Mouse (Mus musculus) forebrain, embryonic 11.5 days (tissue): ENCODE results near the gene Tmem205. TPM values are rescaled to one million over a fixed set of nuclear protein-coding genes. Genes with fewer than 3 reads are reported as not detected.

Experiments
- ATAC-seq: fragments of 200-750 bp; cut with Nextera tagmentation; replicated peaks from 2 replicates; pipeline ENCODE4 v1.8.0; 2017; ENCODE audit warnings: moderate TSS enrichment; ENCODE audit not compliant: low FRiP score
- DNase-seq: peaks from one replicate; pipeline ENCODE4 v3.0.0-alpha.2; 2017; ENCODE audit warnings: low spot score
- H3K27ac ChIP-seq: fragments of 300-500 bp; sonication (generic); 2 replicates; pipeline ENCODE4 v1.5.1; 2014; ENCODE audit warnings: low read depth, low read length
- H3K27me3 ChIP-seq: fragments of 300-500 bp; sonication (generic); 2 replicates; pipeline ENCODE4 v1.6.1; 2014; ENCODE audit warnings: mild to moderate bottlenecking, low read length, mixed read lengths; ENCODE audit not compliant: control insufficient read depth, insufficient read depth
- H3K36me3 ChIP-seq: fragments of 300-500 bp; sonication (generic); 2 replicates; pipeline ENCODE4 v1.6.1; 2014; ENCODE audit warnings: mild to moderate bottlenecking, low read length, moderate library complexity, mixed read lengths; ENCODE audit not compliant: control insufficient read depth, insufficient read depth
- H3K4me1 ChIP-seq: fragments of 300-500 bp; sonication (generic); replicated peaks from 2 replicates; pipeline ENCODE4 v1.6.1; 2014; ENCODE audit warnings: low read length, mixed read lengths; ENCODE audit not compliant: control insufficient read depth, insufficient read depth
- H3K4me2 ChIP-seq: fragments of 300-500 bp; sonication (generic); 2 replicates; pipeline ENCODE4 v1.6.1; 2014; ENCODE audit warnings: low read depth, mild to moderate bottlenecking, low read length, moderate library complexity, mixed read lengths; ENCODE audit not compliant: severe bottlenecking
- H3K4me3 ChIP-seq: fragments of 300-500 bp; sonication (generic); 2 replicates; pipeline ENCODE4 v1.5.1; 2014; ENCODE audit warnings: low read depth, low read length
- H3K9ac ChIP-seq: fragments of 300-500 bp; sonication (generic); 2 replicates; pipeline ENCODE4 v1.6.1; 2014; ENCODE audit warnings: low read length
- H3K9me3 ChIP-seq: fragments of 300-500 bp; sonication (generic); 2 replicates; pipeline ENCODE4 v1.6.1; 2016; ENCODE audit warnings: low read length, mixed read lengths; ENCODE audit not compliant: control insufficient read depth
- WGBS: fragments of 180-500 bp; shearing (Covaris S2); extraction: QIAGEN DNeasy Blood & Tissue Kit; methylation state at CpG from one replicate; pipeline ENCODE4 v1.1.7; 2014; 5-methylcytosine and 5-hydroxymethylcytosine counted together
- polyA plus RNA-seq: library from polyadenylated mRNA; unstranded; fragments of >200 nt; fragmentation: Nextera tagmentation; extraction: Ambion mirVana; gene quantifications from 2 replicates; pipeline ENCODE4 v1.2.1, GENCODE M21; 2014

The Tmem205 gene
- polyA plus RNA-seq, 1 experiment from 2014 or later = 31.0 TPM

DNA sequence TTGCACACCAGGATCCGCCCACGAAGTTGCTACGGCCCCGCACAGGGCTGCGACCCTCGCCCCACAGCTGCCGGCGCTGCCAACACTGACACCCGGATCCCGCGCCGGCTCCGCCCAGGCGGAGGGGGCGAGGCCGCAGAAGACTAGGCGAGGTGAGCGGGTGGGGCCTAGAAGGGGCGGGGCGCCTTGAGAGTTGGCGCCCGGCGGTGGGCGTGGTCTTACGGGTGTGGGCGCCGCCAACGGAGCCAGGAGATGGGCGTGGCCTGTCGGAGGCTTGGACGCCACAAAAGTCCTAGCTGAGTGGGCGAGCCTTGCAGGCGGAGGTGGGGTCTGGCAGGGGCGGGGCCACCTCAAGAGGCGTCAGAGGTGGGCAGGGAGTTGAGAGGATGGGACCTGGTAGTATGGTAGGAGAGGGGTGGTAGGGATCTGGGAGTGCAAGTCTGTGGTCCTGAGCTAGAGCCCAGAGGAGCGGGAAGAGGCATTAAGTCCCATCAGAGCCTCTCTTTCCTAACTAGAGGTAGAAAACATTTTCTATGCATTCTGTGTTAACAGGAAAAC, 9.2 kb downstream of the Tmem205 start, which contains the start of gene Rab3d:
Gene Rab3d, minus strand, starts transcription at position 158 of the 558 bp plus-strand sequence.
- Histone ChIP-seq H3K9ac (peak within 1 kb of the TSS; percentile 65), H3K27me3 (peaks cover 8% of the 10 kb centered on the region; the same call in 1 of the 2 replicates), H3K4me2 (peak within 1 kb of the TSS; percentile 94), H3K4me1 (0 out of 2 replicates have a peak, but pooled peaks cover 2% of the 10 kb centered on the region), H3K36me3 (no peaks in the 10 kb centered on the region), H3K4me3 (peak within 1 kb of the TSS; percentile 57), H3K27ac (no peak within 1 kb of the TSS), H3K9me3 (no peaks in the 10 kb centered on the region)
- DNase-seq (peak; percentile 99), ATAC-seq (peak; percentile 97)
- WGBS = under 1% methylated on average over 33 of the region's 36 CpGs

- WGBS = 2% methylated on average over 35 of the region's 35 CpGs
Measured at GRCm38 (mm10) chr9:21917493-21918034, 9.8 kb downstream of the Tmem205 start.

GRCm38 (mm10) chr9:21916851-21917492, 10.4 kb downstream of the Tmem205 start:
- DNase-seq (no peak), ATAC-seq (no peak)
- no peaks in the 10 kb centered on the region for H3K36me3 ChIP-seq
- 0 out of 2 replicates have a peak, but pooled peaks cover 2% of the 10 kb centered on the region for H3K4me1 ChIP-seq
- no peak overlapping the region for H3K27ac ChIP-seq
- WGBS = 67% methylated on average over 3 of the region's 3 CpGs
- peak overlapping the region; percentile 94 for H3K4me2 ChIP-seq
- peak overlapping the region; percentile 57; the same call in 1 of the 2 replicates for H3K4me3 ChIP-seq
- peaks cover 8% of the 10 kb centered on the region; the same call in 1 of the 2 replicates for H3K27me3 ChIP-seq
- H3K9me3 ChIP-seq = no peaks in the 10 kb centered on the region
- H3K9ac ChIP-seq = peak overlapping the region; percentile 65; the same call in 1 of the 2 replicates

More at GRCm38 (mm10) chr9:21917493-21918034, 9.8 kb downstream of the Tmem205 start:
- DNase-seq (no peak), ATAC-seq (no peak)
- Histone ChIP-seq H3K27me3 (peaks cover 8% of the 10 kb centered on the region; the same call in 1 of the 2 replicates), H3K9me3 (no peaks in the 10 kb centered on the region), H3K4me1 (0 out of 2 replicates have a peak, but pooled peaks cover 2% of the 10 kb centered on the region), H3K4me2 (peak overlapping the region; percentile 94), H3K4me3 (peak overlapping the region; percentile 57), H3K27ac (no peak overlapping the region), H3K9ac (peak overlapping the region; percentile 65), H3K36me3 (no peaks in the 10 kb centered on the region)

DNA sequence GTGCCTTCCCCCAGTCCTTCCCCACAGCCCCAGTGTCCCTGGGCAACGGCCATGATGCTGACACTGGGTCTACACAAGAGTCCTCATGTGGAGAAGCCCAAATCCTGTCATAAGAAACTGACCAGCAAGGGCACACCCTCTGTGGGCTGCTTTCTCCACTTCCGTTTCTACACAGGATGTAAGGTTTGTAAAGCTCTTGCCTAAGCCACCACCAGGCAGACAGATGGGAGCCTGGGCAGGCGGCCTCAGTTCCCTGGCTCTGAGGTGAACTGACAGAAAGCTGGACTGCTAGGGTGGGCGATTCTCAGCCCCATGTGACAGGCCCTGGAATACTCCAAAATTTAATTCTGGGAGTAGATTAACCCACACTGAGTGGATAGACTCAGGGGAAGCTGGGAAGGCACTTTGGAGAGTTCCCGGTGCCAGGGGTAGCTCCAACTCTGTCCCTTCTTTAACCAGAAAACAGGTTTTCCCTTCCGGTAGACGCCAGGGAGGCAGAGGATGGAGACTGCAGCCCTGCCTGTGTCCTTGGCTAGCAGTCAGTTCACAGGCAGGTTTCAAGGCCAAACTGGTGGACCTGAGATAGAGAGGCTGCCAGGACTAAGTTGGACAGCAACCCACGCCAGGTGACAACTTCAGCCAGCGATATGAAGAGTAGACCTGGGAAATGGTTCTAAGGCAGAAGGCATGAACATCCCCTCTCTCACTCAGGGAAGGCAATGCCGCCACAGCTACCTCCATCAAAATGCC, 17.7 kb downstream of the Tmem205 start:
- H3K4me3 ChIP-seq = no peak overlapping the region
- H3K4me2 ChIP-seq = no peak overlapping the region
- no peaks in the 10 kb centered on the region for H3K36me3 ChIP-seq
- H3K9ac ChIP-seq = no peak overlapping the region
- no peaks in the 10 kb centered on the region for H3K4me1 ChIP-seq
- no peak overlapping the region for H3K27ac ChIP-seq
- ATAC-seq = no peak
- 82% methylated on average over 10 of the region's 10 CpGs for WGBS
- H3K9me3 ChIP-seq = no peaks in the 10 kb centered on the region
- no peaks in the 10 kb centered on the region for H3K27me3 ChIP-seq
- no peak for DNase-seq

GRCm38 (mm10) chr9:21908216-21908615, 19.1 kb downstream of the Tmem205 start:
- H3K36me3 ChIP-seq = no peaks in the 10 kb centered on the region
- WGBS = 86% methylated on average over 11 of the region's 11 CpGs
- no peak overlapping the region for H3K4me2 ChIP-seq
- no peak overlapping the region for H3K9ac ChIP-seq
- H3K9me3 ChIP-seq = no peaks in the 10 kb centered on the region
- no peak for DNase-seq
- no peak for ATAC-seq
- H3K27me3 ChIP-seq = no peaks in the 10 kb centered on the region
- no peaks in the 10 kb centered on the region for H3K4me1 ChIP-seq
- no peak overlapping the region for H3K27ac ChIP-seq
- no peak overlapping the region for H3K4me3 ChIP-seq

GRCm38 (mm10) chr9:21904031-21904430, 23.3 kb downstream of the Tmem205 start:
- H3K36me3 ChIP-seq = no peaks in the 10 kb centered on the region
- no peaks in the 10 kb centered on the region for H3K4me1 ChIP-seq
- no peak overlapping the region for H3K4me2 ChIP-seq
- H3K9ac ChIP-seq = no peak overlapping the region
- 87% methylated on average over 4 of the region's 4 CpGs for WGBS
- no peaks in the 10 kb centered on the region for H3K27me3 ChIP-seq
- H3K4me3 ChIP-seq = no peak overlapping the region
- H3K9me3 ChIP-seq = no peaks in the 10 kb centered on the region
- ATAC-seq (no peak), DNase-seq (no peak)
- H3K27ac ChIP-seq = no peak overlapping the region

GRCm38 (mm10) chr9:21901223-21901820, 26.0 kb downstream of the Tmem205 start:
- ATAC-seq (peak; percentile 84), DNase-seq (no peak)
- H3K9me3 ChIP-seq = no peaks in the 10 kb centered on the region
- H3K27me3 ChIP-seq = no peaks in the 10 kb centered on the region
- H3K27ac ChIP-seq = no peak overlapping the region
- WGBS = 20% methylated on average over 10 of the region's 10 CpGs
- peak overlapping the region; percentile 32; the same call in 1 of the 2 replicates for H3K9ac ChIP-seq
- H3K4me1 ChIP-seq = no peaks in the 10 kb centered on the region
- peak overlapping the region; percentile 53 for H3K4me2 ChIP-seq
- H3K36me3 ChIP-seq = no peaks in the 10 kb centered on the region
- peak overlapping the region; percentile 36 for H3K4me3 ChIP-seq

- H3K4me2 ChIP-seq = no peak overlapping the region
Measured at GRCm38 (mm10) chr9:21889229-21889628, 38.1 kb downstream of the Tmem205 start.

More at GRCm38 (mm10) chr9:21889229-21889628, 38.1 kb downstream of the Tmem205 start:
- WGBS = 68% methylated on average over 3 of the region's 3 CpGs
- DNase-seq (no peak), ATAC-seq (no peak)
- no peaks in the 10 kb centered on the region for H3K9me3 ChIP-seq
- no peak overlapping the region for H3K9ac ChIP-seq
- H3K36me3 ChIP-seq = no peaks in the 10 kb centered on the region
- H3K27ac ChIP-seq = no peak overlapping the region
- no peaks in the 10 kb centered on the region for H3K4me1 ChIP-seq
- H3K4me3 ChIP-seq = no peak overlapping the region
- H3K27me3 ChIP-seq = no peaks in the 10 kb centered on the region
